Mouse (Mus musculus): ENCODE measurements around the gene Tff3. TPM values are rescaled to one million over a fixed set of nuclear protein-coding genes. Genes with fewer than 3 reads are reported as not detected.

Tff3 gene
- 0.70 and 1.3 TPM in 2 replicates for polyA plus RNA-seq (2015; fragmentation: Nextera tagmentation; extraction: Ambion mirVana)

- 18% methylated on average over 2 of the region's 2 CpGs for WGBS
Observed at GRCm38 (mm10) chr17:31129452-31129851, at the start of gene Tff3. Tff3 (minus strand) TSS chr17:31129646.

GRCm38 (mm10) chr17:31176321-31176720 lies 46.9 kb upstream of the Tff3 start:
- WGBS, result 93% methylated on average over 4 of the region's 4 CpGs

More at GRCm38 (mm10) chr17:31129452-31129851, at the start of gene Tff3:
- no peak within 1 kb of the TSS for H3K9ac ChIP-seq (ENCODE audit: low read depth, low read length)
- H3K4me1 ChIP-seq (ENCODE audit: control insufficient read depth, insufficient read depth, low read length), result no peaks in the 10 kb centered on the region
- H3K27me3 ChIP-seq (ENCODE audit: control insufficient read depth, insufficient read depth, low read depth, low read length), result no peaks in the 10 kb centered on the region
- no peak within 1 kb of the TSS for H3K4me3 ChIP-seq (ENCODE audit: low read depth, low read length)
- no peaks in the 10 kb centered on the region for H3K36me3 ChIP-seq (ENCODE audit: control insufficient read depth, insufficient read depth, low read length)
- no peak within 1 kb of the TSS for H3K27ac ChIP-seq (ENCODE audit: low read length)
- H3K4me2 ChIP-seq (ENCODE audit: low read length), result no peak within 1 kb of the TSS
- no peaks in the 10 kb centered on the region for H3K9me3 ChIP-seq (replicated peaks; ENCODE audit: control insufficient read depth, low read length, poor library complexity, severe bottlenecking)
- no peak for ATAC-seq

GRCm38 (mm10) chr17:31169796-31170195 lies 40.4 kb upstream of the Tff3 start:
- H3K27ac ChIP-seq (ENCODE audit: low read length), result no peak overlapping the region
- no peak overlapping the region for H3K4me3 ChIP-seq (ENCODE audit: low read depth, low read length)
- H3K36me3 ChIP-seq (ENCODE audit: control insufficient read depth, insufficient read depth, low read length), result no peaks in the 10 kb centered on the region
- WGBS, result 91% methylated on average over 5 of the region's 5 CpGs
- no peak for ATAC-seq
- H3K4me1 ChIP-seq (ENCODE audit: control insufficient read depth, insufficient read depth, low read length), result no peaks in the 10 kb centered on the region
- no peak overlapping the region for H3K4me2 ChIP-seq (ENCODE audit: low read length)
- H3K9ac ChIP-seq (ENCODE audit: low read depth, low read length), result no peak overlapping the region
- H3K9me3 ChIP-seq (replicated peaks; ENCODE audit: control insufficient read depth, low read length, poor library complexity, severe bottlenecking), result no peaks in the 10 kb centered on the region
- no peaks in the 10 kb centered on the region for H3K27me3 ChIP-seq (ENCODE audit: control insufficient read depth, insufficient read depth, low read depth, low read length)

More at GRCm38 (mm10) chr17:31176321-31176720, 46.9 kb upstream of the Tff3 start:
- Histone ChIP-seq H3K27ac (ENCODE audit: low read length) (no peak overlapping the region), H3K27me3 (ENCODE audit: control insufficient read depth, insufficient read depth, low read depth, low read length) (no peaks in the 10 kb centered on the region; the same call in 1 of the 2 replicates), H3K4me2 (ENCODE audit: low read length) (no peak overlapping the region), H3K9me3 (replicated peaks; ENCODE audit: control insufficient read depth, low read length, poor library complexity, severe bottlenecking) (no peaks in the 10 kb centered on the region), H3K36me3 (ENCODE audit: control insufficient read depth, insufficient read depth, low read length) (no peaks in the 10 kb centered on the region), H3K4me1 (ENCODE audit: control insufficient read depth, insufficient read depth, low read length) (no peaks in the 10 kb centered on the region), H3K9ac (ENCODE audit: low read depth, low read length) (no peak overlapping the region), H3K4me3 (ENCODE audit: low read depth, low read length) (no peak overlapping the region)
- no peak for ATAC-seq

- 88% methylated on average over 6 of the region's 6 CpGs for WGBS
- Histone ChIP-seq H3K9me3 (replicated peaks; ENCODE audit: control insufficient read depth, low read length, poor library complexity, severe bottlenecking) (no peaks in the 10 kb centered on the region), H3K27me3 (ENCODE audit: control insufficient read depth, insufficient read depth, low read depth, low read length) (no peaks in the 10 kb centered on the region), H3K4me1 (ENCODE audit: control insufficient read depth, insufficient read depth, low read length) (no peaks in the 10 kb centered on the region), H3K4me3 (ENCODE audit: low read depth, low read length) (no peak within 1 kb of the TSS), H3K36me3 (ENCODE audit: control insufficient read depth, insufficient read depth, low read length) (no peaks in the 10 kb centered on the region), H3K27ac (ENCODE audit: low read length) (no peak within 1 kb of the TSS), H3K4me2 (ENCODE audit: low read length) (no peak within 1 kb of the TSS), H3K9ac (ENCODE audit: low read depth, low read length) (no peak within 1 kb of the TSS)
- no peak for ATAC-seq
Observed at GRCm38 (mm10) chr17:31165127-31165526, 35.7 kb upstream of the Tff3 start, which contains the start of gene Tff1. Tff1 (minus strand) TSS chr17:31165277.

- Histone ChIP-seq H3K9me3 (replicated peaks; ENCODE audit: control insufficient read depth, low read length, poor library complexity, severe bottlenecking) (no peaks in the 10 kb centered on the region), H3K9ac (ENCODE audit: low read depth, low read length) (no peak overlapping the region), H3K4me3 (ENCODE audit: low read depth, low read length) (no peak overlapping the region), H3K27me3 (ENCODE audit: control insufficient read depth, insufficient read depth, low read depth, low read length) (no peaks in the 10 kb centered on the region), H3K4me1 (ENCODE audit: control insufficient read depth, insufficient read depth, low read length) (no peaks in the 10 kb centered on the region), H3K27ac (ENCODE audit: low read length) (no peak overlapping the region), H3K4me2 (ENCODE audit: low read length) (no peak overlapping the region), H3K36me3 (ENCODE audit: control insufficient read depth, insufficient read depth, low read length) (no peaks in the 10 kb centered on the region)
- 85% methylated on average over 2 of the region's 2 CpGs for WGBS
- ATAC-seq, result no peak
Observed at GRCm38 (mm10) chr17:31163821-31164220, 34.4 kb upstream of the Tff3 start.

GRCm38 (mm10) chr17:31162607-31163006 lies 33.2 kb upstream of the Tff3 start:
- Histone ChIP-seq H3K4me2 (ENCODE audit: low read length) (no peak overlapping the region), H3K9ac (ENCODE audit: low read depth, low read length) (no peak overlapping the region), H3K27me3 (ENCODE audit: control insufficient read depth, insufficient read depth, low read depth, low read length) (no peaks in the 10 kb centered on the region), H3K36me3 (ENCODE audit: control insufficient read depth, insufficient read depth, low read length) (no peaks in the 10 kb centered on the region), H3K27ac (ENCODE audit: low read length) (no peak overlapping the region), H3K4me3 (ENCODE audit: low read depth, low read length) (no peak overlapping the region), H3K4me1 (ENCODE audit: control insufficient read depth, insufficient read depth, low read length) (no peaks in the 10 kb centered on the region), H3K9me3 (replicated peaks; ENCODE audit: control insufficient read depth, low read length, poor library complexity, severe bottlenecking) (no peaks in the 10 kb centered on the region)
- no peak for ATAC-seq
- WGBS, result 90% methylated on average over 12 of the region's 12 CpGs

- Histone ChIP-seq H3K27me3 (ENCODE audit: control insufficient read depth, insufficient read depth, low read depth, low read length) (no peaks in the 10 kb centered on the region), H3K4me3 (ENCODE audit: low read depth, low read length) (no peak overlapping the region), H3K9me3 (replicated peaks; ENCODE audit: control insufficient read depth, low read length, poor library complexity, severe bottlenecking) (no peaks in the 10 kb centered on the region), H3K9ac (ENCODE audit: low read depth, low read length) (no peak overlapping the region), H3K27ac (ENCODE audit: low read length) (no peak overlapping the region), H3K4me1 (ENCODE audit: control insufficient read depth, insufficient read depth, low read length) (no peaks in the 10 kb centered on the region), H3K36me3 (ENCODE audit: control insufficient read depth, insufficient read depth, low read length) (no peaks in the 10 kb centered on the region), H3K4me2 (ENCODE audit: low read length) (no peak overlapping the region)
- no peak for ATAC-seq
- WGBS, result 58% methylated on average over 4 of the region's 4 CpGs
Observed at GRCm38 (mm10) chr17:31160291-31160690, 30.8 kb upstream of the Tff3 start.

GRCm38 (mm10) chr17:31157921-31158320 lies 28.5 kb upstream of the Tff3 start:
- no peaks in the 10 kb centered on the region for H3K9me3 ChIP-seq (replicated peaks; ENCODE audit: control insufficient read depth, low read length, poor library complexity, severe bottlenecking)
- H3K27ac ChIP-seq (ENCODE audit: low read length), result no peak overlapping the region
- H3K9ac ChIP-seq (ENCODE audit: low read depth, low read length), result no peak overlapping the region
- H3K4me3 ChIP-seq (ENCODE audit: low read depth, low read length), result no peak overlapping the region
- H3K27me3 ChIP-seq (ENCODE audit: control insufficient read depth, insufficient read depth, low read depth, low read length), result no peaks in the 10 kb centered on the region
- H3K4me2 ChIP-seq (ENCODE audit: low read length), result no peak overlapping the region
- H3K36me3 ChIP-seq (ENCODE audit: control insufficient read depth, insufficient read depth, low read length), result no peaks in the 10 kb centered on the region
- 84% methylated on average over 6 of the region's 6 CpGs for WGBS
- no peaks in the 10 kb centered on the region for H3K4me1 ChIP-seq (ENCODE audit: control insufficient read depth, insufficient read depth, low read length)
- no peak for ATAC-seq

- Histone ChIP-seq H3K4me1 (ENCODE audit: control insufficient read depth, insufficient read depth, low read length) (no peaks in the 10 kb centered on the region), H3K36me3 (ENCODE audit: control insufficient read depth, insufficient read depth, low read length) (no peaks in the 10 kb centered on the region), H3K9me3 (replicated peaks; ENCODE audit: control insufficient read depth, low read length, poor library complexity, severe bottlenecking) (peaks cover 5% of the 10 kb centered on the region), H3K9ac (ENCODE audit: low read depth, low read length) (no peak overlapping the region), H3K27me3 (ENCODE audit: control insufficient read depth, insufficient read depth, low read depth, low read length) (no peaks in the 10 kb centered on the region), H3K4me2 (ENCODE audit: low read length) (no peak overlapping the region), H3K4me3 (ENCODE audit: low read depth, low read length) (no peak overlapping the region), H3K27ac (ENCODE audit: low read length) (no peak overlapping the region)
- WGBS, result 88% methylated on average over 8 of the region's 8 CpGs
- no peak for ATAC-seq
Observed at GRCm38 (mm10) chr17:31153785-31154184, 24.3 kb upstream of the Tff3 start.
